Mouse (Mus musculus) thymus, adult 2 months (tissue): ENCODE measurements around the gene Eya3. TPM values are rescaled to one million over a fixed set of nuclear protein-coding genes. Genes with fewer than 3 reads are reported as not detected.

Experiments used
- DNase-seq: peaks from one replicate; pipeline ENCODE4 v3.0.0; 2021
- H3K27ac ChIP-seq: fragments of 200-500 bp; 2 replicates; pipeline ENCODE4 v1.5.1; 2012; ENCODE audit warnings: low read length, control low read depth; ENCODE audit not compliant: control insufficient read depth, insufficient read depth
- H3K27me3 ChIP-seq: fragments of 200-500 bp; 2 replicates; pipeline ENCODE4 v1.6.1; 2012; ENCODE audit warnings: mild to moderate bottlenecking, low read length, moderate library complexity, mixed read lengths; ENCODE audit not compliant: control insufficient read depth, insufficient read depth
- H3K36me3 ChIP-seq: fragments of 200-500 bp; 2 replicates; pipeline ENCODE4 v1.6.1; 2012; ENCODE audit warnings: mild to moderate bottlenecking, low read length, moderate library complexity; ENCODE audit not compliant: control insufficient read depth, insufficient read depth
- H3K4me1 ChIP-seq: fragments of 200-500 bp; replicated peaks from 2 replicates; pipeline ENCODE4 v1.6.1; 2012; ENCODE audit warnings: low read length; ENCODE audit not compliant: control insufficient read depth, insufficient read depth
- H3K4me3 ChIP-seq: fragments of 200-500 bp; 2 replicates; pipeline ENCODE4 v1.5.1; 2012; ENCODE audit warnings: mild to moderate bottlenecking, low read length, control low read depth, moderate library complexity; ENCODE audit not compliant: control insufficient read depth, insufficient read depth
- CTCF ChIP-seq: fragments of 200-500 bp; IDR thresholded peaks from 2 replicates; pipeline ENCODE4 v1.5.1; 2012; ENCODE audit warnings: mild to moderate bottlenecking, control low read depth, low read length, moderate library complexity, borderline replicate concordance; ENCODE audit not compliant: control insufficient read depth, poor library complexity, insufficient read depth; ENCODE audit errors: extremely low read depth
- POLR2A ChIP-seq: fragments of 200-500 bp; IDR thresholded peaks from 2 replicates; pipeline ENCODE4 v1.6.1; 2012; ENCODE audit warnings: mild to moderate bottlenecking, low read length, control low read depth, moderate library complexity; ENCODE audit not compliant: control insufficient read depth, poor library complexity, insufficient read depth; ENCODE audit errors: extremely low read depth
- WGBS: fragments of 180-500 bp; shearing (Covaris S2); methylation state at CpG from one replicate; pipeline ENCODE4 v1.1.7; 2018; 5-methylcytosine and 5-hydroxymethylcytosine counted together
- polyA plus RNA-seq: library from polyadenylated mRNA; depleted of rRNA; stranded (reverse); fragments of >200 nt; gene quantifications from 2 replicates; pipeline ENCODE4 v1.2.3, GENCODE M21; 2012

Eya3 gene
- polyA plus RNA-seq, 1 experiment = 63.6 TPM

- H3K4me1 ChIP-seq = peaks cover 2% of the 10 kb centered on the region; the same call in 1 of the 2 replicates
Measured at GRCm38 (mm10) chr4:132636554-132636953, 2.2 kb upstream of the Eya3 start.

GRCm38 (mm10) chr4:132639191-132639713 lies 465 bp downstream of the Eya3 start:
- no peaks in the 10 kb centered on the region for H3K27me3 ChIP-seq
- under 1% methylated on average over 35 of the region's 35 CpGs for WGBS
- no peaks in the 10 kb centered on the region for H3K36me3 ChIP-seq
- TF ChIP-seq POLR2A = 0 out of 2 replicates have a peak, but pooled peaks have one; percentile 2
- TF ChIP-seq CTCF = no peak
- peak overlapping the region; percentile 69 for H3K4me3 ChIP-seq
- H3K4me1 ChIP-seq = peaks cover 2% of the 10 kb centered on the region; the same call in 1 of the 2 replicates
- peak; percentile 37 for DNase-seq
- no peak overlapping the region for H3K27ac ChIP-seq

More at GRCm38 (mm10) chr4:132636554-132636953, 2.2 kb upstream of the Eya3 start:
- peak; percentile 18 for DNase-seq
- no peak overlapping the region for H3K4me3 ChIP-seq
- no peak overlapping the region for H3K27ac ChIP-seq
- 54% methylated on average over 4 of the region's 4 CpGs for WGBS
- H3K27me3 ChIP-seq = no peaks in the 10 kb centered on the region
- TF ChIP-seq CTCF (no peak), POLR2A (no peak)
- no peaks in the 10 kb centered on the region for H3K36me3 ChIP-seq

- TF ChIP-seq POLR2A (no peak), CTCF (no peak)
- no peak overlapping the region for H3K27ac ChIP-seq
- H3K4me1 ChIP-seq = no peaks in the 10 kb centered on the region
- H3K27me3 ChIP-seq = no peaks in the 10 kb centered on the region
- H3K36me3 ChIP-seq = no peaks in the 10 kb centered on the region
- WGBS = 86% methylated on average over 7 of the region's 7 CpGs
- no peak overlapping the region for H3K4me3 ChIP-seq
- no peak for DNase-seq
Measured at GRCm38 (mm10) chr4:132647439-132647838, 8.7 kb downstream of the Eya3 start.

- H3K27ac ChIP-seq = no peak overlapping the region
Measured at GRCm38 (mm10) chr4:132649271-132649999, 10.6 kb downstream of the Eya3 start.

DNA sequence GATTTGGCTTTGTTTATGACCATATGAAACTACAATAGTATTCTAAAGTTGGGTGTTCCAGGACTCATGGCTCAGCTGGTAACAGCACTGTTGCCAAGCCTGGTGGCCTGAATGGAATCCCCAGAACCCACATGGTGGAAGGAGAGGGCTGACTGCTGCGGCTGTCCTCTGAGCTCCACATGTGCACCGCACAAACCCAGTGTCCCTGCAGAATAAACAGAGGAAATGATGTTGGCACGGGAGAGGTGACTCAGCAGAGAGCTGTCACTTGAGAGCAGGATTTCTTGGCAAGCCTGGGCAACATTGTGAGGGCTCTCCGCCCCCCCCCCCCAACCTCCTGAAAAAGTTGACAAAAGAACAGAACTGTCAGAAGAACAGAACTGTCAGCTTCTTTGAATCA lies 14.1 kb downstream of the Eya3 start:
- H3K27me3 ChIP-seq = no peaks in the 10 kb centered on the region
- no peak for TF ChIP-seq CTCF
- TF ChIP-seq POLR2A = no peak
- no peak for DNase-seq
- H3K36me3 ChIP-seq = no peaks in the 10 kb centered on the region
- no peaks in the 10 kb centered on the region; the same call in 1 of the 2 replicates for H3K4me1 ChIP-seq
- peak overlapping the region; percentile 34; the same call in 1 of the 2 replicates for H3K27ac ChIP-seq
- 16% methylated on average over 4 of the region's 4 CpGs for WGBS
- H3K4me3 ChIP-seq = no peak overlapping the region

More at GRCm38 (mm10) chr4:132649271-132649999, 10.6 kb downstream of the Eya3 start:
- Histone ChIP-seq H3K4me1 (no peaks in the 10 kb centered on the region; the same call in 1 of the 2 replicates), H3K4me3 (no peak overlapping the region), H3K36me3 (no peaks in the 10 kb centered on the region), H3K27me3 (no peaks in the 10 kb centered on the region)
- TF ChIP-seq POLR2A = no peak
- TF ChIP-seq CTCF = no peak
- WGBS = 94% methylated on average over 6 of the region's 6 CpGs
- no peak for DNase-seq

- no peak for DNase-seq
- Histone ChIP-seq H3K27ac (no peak overlapping the region), H3K27me3 (no peaks in the 10 kb centered on the region), H3K36me3 (peaks cover 8% of the 10 kb centered on the region; the same call in 1 of the 2 replicates), H3K4me1 (no peaks in the 10 kb centered on the region; the same call in 1 of the 2 replicates), H3K4me3 (no peak overlapping the region)
- TF ChIP-seq CTCF (no peak), POLR2A (no peak)
- WGBS = 92% methylated on average over 3 of the region's 3 CpGs
Measured at GRCm38 (mm10) chr4:132653799-132654198, 15.0 kb downstream of the Eya3 start.

DNA sequence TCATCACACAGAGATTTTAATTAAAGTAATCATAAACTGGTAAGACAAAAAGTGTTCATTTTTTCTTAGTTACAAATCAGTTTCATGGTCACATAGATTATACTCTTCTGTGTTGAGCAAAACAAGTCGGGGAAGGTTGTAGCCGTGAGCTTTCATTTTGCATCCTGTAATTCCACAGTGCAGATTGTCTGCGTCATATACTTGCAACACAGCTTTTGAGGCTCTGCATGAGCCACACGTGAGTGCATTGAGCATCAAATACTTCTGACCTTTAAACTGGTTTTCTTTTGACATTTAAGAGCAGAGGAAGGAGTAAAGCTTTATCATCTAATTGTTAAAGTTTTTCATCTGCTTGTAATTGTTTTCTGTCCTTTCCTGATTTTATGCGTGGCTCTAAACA lies 16.5 kb downstream of the Eya3 start:
- Histone ChIP-seq H3K4me1 (no peaks in the 10 kb centered on the region; the same call in 1 of the 2 replicates), H3K27me3 (no peaks in the 10 kb centered on the region), H3K36me3 (peaks cover 17% of the 10 kb centered on the region; the same call in 1 of the 2 replicates), H3K4me3 (no peak overlapping the region), H3K27ac (no peak overlapping the region)
- no peak for TF ChIP-seq CTCF
- no peak for TF ChIP-seq POLR2A
- no peak for DNase-seq
- WGBS = 85% methylated on average over 5 of the region's 5 CpGs
